Mouse (Mus musculus) lung, adult 2 months (tissue): ENCODE results near the gene Prss57.

ENCODE experiments used
- CTCF ChIP-seq: fragments of 200-500 bp; IDR thresholded peaks from 2 replicates; pipeline ENCODE4 v1.5.1; 2011; ENCODE audit warnings: mild to moderate bottlenecking, low read length, control low read depth; ENCODE audit not compliant: insufficient read depth
- POLR2A ChIP-seq: fragments of 200-500 bp; IDR thresholded peaks from 2 replicates; pipeline ENCODE4 v1.6.1; 2011; ENCODE audit warnings: low read depth, mild to moderate bottlenecking, control low read depth, low read length, borderline replicate concordance; ENCODE audit errors: extremely low read depth

DNA sequence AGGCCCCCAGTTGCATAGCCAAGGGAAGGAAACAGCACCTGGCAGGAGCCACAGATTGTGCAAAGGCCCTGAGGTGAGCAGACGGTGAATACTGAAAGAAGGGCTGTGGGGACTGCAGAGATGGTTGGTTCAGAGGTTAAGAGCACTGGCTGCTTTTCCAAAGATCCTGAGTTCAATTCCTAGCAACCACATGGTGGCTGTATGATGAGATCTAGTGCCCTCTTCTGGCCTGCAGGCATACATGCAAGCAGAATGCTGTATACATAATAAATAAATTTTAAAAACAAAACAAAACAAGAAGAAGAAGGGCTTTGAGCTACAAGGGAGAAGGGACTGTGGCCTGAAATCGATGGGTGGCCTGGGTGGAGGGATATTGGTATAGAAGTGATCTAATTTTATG lies 26.4 kb upstream of the Prss57 start:
- no peak for TF ChIP-seq POLR2A
- no peak for TF ChIP-seq CTCF
